Mouse (Mus musculus): Measurements from ENCODE around the gene Fgfr2.
A peak's percentile ranks its signal among the peaks of the same experiment; 100 is the strongest.
"Not testable (repeated sequence)": the region's sequence is repeated elsewhere in the genome, so short reads cannot be mapped to it uniquely, and the experiment has no call there.

Fgfr2 gene

GRCm38 (mm10) chr7:131082403-131082802, 2040.7 kb downstream of the Fgfr2 start:
- DNase-seq (ENCODE audit: low read depth, low spot score): not testable (repeated sequence)

GRCm38 (mm10) chr7:131075956-131076355, 2047.2 kb downstream of the Fgfr2 start:
- peak; percentile 55 for DNase-seq (ENCODE audit: low read depth, low spot score)

- not testable (repeated sequence) for DNase-seq (ENCODE audit: low read depth, low spot score)
Measured at GRCm38 (mm10) chr7:131074098-131074497, 2049.1 kb downstream of the Fgfr2 start.

- DNase-seq (ENCODE audit: low read depth, low spot score): not testable (repeated sequence)
Measured at GRCm38 (mm10) chr7:131073476-131073875, 2049.7 kb downstream of the Fgfr2 start.

GRCm38 (mm10) chr7:131068191-131068590, 2055.0 kb downstream of the Fgfr2 start:
- peak; percentile 29 for DNase-seq (ENCODE audit: low read depth, low spot score)

GRCm38 (mm10) chr7:131062541-131062940, 2060.6 kb downstream of the Fgfr2 start:
- DNase-seq (ENCODE audit: low read depth, low spot score): peak; percentile 6

- DNase-seq (ENCODE audit: low read depth, low spot score): peak; percentile 48
Measured at GRCm38 (mm10) chr7:131059808-131060207, 2063.3 kb downstream of the Fgfr2 start.

- DNase-seq (ENCODE audit: low read depth, low spot score): not testable (repeated sequence)
Measured at GRCm38 (mm10) chr7:131057918-131058317, 2065.2 kb downstream of the Fgfr2 start.

- peak; percentile 47 for DNase-seq (ENCODE audit: low read depth, low spot score)
Measured at GRCm38 (mm10) chr7:131054808-131055370, 2068.3 kb downstream of the Fgfr2 start.

GRCm38 (mm10) chr7:131049829-131050228, 2073.3 kb downstream of the Fgfr2 start:
- DNase-seq (ENCODE audit: low read depth, low spot score): not testable (repeated sequence)

- peak; percentile 32 for DNase-seq (ENCODE audit: low read depth, low spot score)
Measured at GRCm38 (mm10) chr7:131045258-131045835, 2077.8 kb downstream of the Fgfr2 start.

- peak; percentile 52 for DNase-seq (ENCODE audit: low read depth, low spot score)
Measured at GRCm38 (mm10) chr7:131042657-131043056, 2080.5 kb downstream of the Fgfr2 start.

GRCm38 (mm10) chr7:131040760-131041159, 2082.4 kb downstream of the Fgfr2 start:
- DNase-seq (ENCODE audit: low read depth, low spot score): not testable (repeated sequence)

- no peak for DNase-seq (ENCODE audit: low read depth, low spot score)
Measured at GRCm38 (mm10) chr7:131037083-131037482, 2086.1 kb downstream of the Fgfr2 start.

- no peak for DNase-seq (ENCODE audit: low read depth, low spot score)
Measured at GRCm38 (mm10) chr7:131036396-131036795, 2086.8 kb downstream of the Fgfr2 start.

GRCm38 (mm10) chr7:131031755-131032154, 2091.4 kb downstream of the Fgfr2 start, which contains the start of gene Dmbt1:
Dmbt1 (plus strand) TSS chr7:131032053.
- no peak for DNase-seq (ENCODE audit: low read depth, low spot score)

GRCm38 (mm10) chr7:131027557-131027956, 2095.6 kb downstream of the Fgfr2 start:
- DNase-seq (ENCODE audit: low read depth, low spot score): no peak

- DNase-seq (ENCODE audit: low read depth, low spot score): no peak
Measured at GRCm38 (mm10) chr7:131024807-131025206, 2098.3 kb downstream of the Fgfr2 start.

- no peak for DNase-seq (ENCODE audit: low read depth, low spot score)
Measured at GRCm38 (mm10) chr7:131019181-131019580, 2104.0 kb downstream of the Fgfr2 start.

GRCm38 (mm10) chr7:131011901-131012300, 2111.2 kb downstream of the Fgfr2 start:
- DNase-seq (ENCODE audit: low read depth, low spot score): peak; percentile 83

GRCm38 (mm10) chr7:131009178-131009577, 2114.0 kb downstream of the Fgfr2 start:
- no peak for DNase-seq (ENCODE audit: low read depth, low spot score)

GRCm38 (mm10) chr7:131007221-131007620, 2115.9 kb downstream of the Fgfr2 start:
- DNase-seq (ENCODE audit: low read depth, low spot score): no peak

GRCm38 (mm10) chr7:131004071-131004470, 2119.1 kb downstream of the Fgfr2 start:
- DNase-seq (ENCODE audit: low read depth, low spot score): no peak
